Mouse (Mus musculus): Measurements from ENCODE around the gene Lgmn. TPM values are rescaled to one million over a fixed set of nuclear protein-coding genes. Genes with fewer than 3 reads are reported as not detected.
A peak's percentile ranks its signal among the peaks of the same experiment; 100 is the strongest.

The Lgmn gene
- polyA plus RNA-seq, 1 experiment from 2014 or later, result 120 TPM

- Histone ChIP-seq H3K27me3 (no peaks in the 10 kb centered on the region), H3K4me3 (replicated peaks) (no peak overlapping the region), H3K9me3 (replicated peaks) (no peaks in the 10 kb centered on the region), H3K4me2 (no peak overlapping the region), H3K27ac (no peak overlapping the region), H3K9ac (no peak overlapping the region), H3K36me3 (peaks cover 56% of the 10 kb centered on the region), H3K4me1 (no peaks in the 10 kb centered on the region)
- peak; percentile 67 for ATAC-seq (replicated peaks; ENCODE audit: low FRiP score)
- 52% methylated on average over 16 of the region's 16 CpGs for WGBS
Observed at GRCm38 (mm10) chr12:102387219-102387917, 52.2 kb downstream of the Lgmn start.

- Histone ChIP-seq H3K27me3 (no peaks in the 10 kb centered on the region), H3K4me3 (replicated peaks) (no peak overlapping the region), H3K4me2 (no peak overlapping the region), H3K27ac (no peak overlapping the region), H3K4me1 (no peaks in the 10 kb centered on the region), H3K36me3 (peaks cover 42% of the 10 kb centered on the region), H3K9ac (no peak overlapping the region), H3K9me3 (replicated peaks) (no peaks in the 10 kb centered on the region)
- WGBS, result 26% methylated on average over 3 of the region's 3 CpGs
- ATAC-seq (replicated peaks; ENCODE audit: low FRiP score), result no peak
Observed at GRCm38 (mm10) chr12:102384819-102385218, 54.8 kb downstream of the Lgmn start.

GRCm38 (mm10) chr12:102383288-102383687, 56.3 kb downstream of the Lgmn start:
- H3K9me3 ChIP-seq (replicated peaks), result no peaks in the 10 kb centered on the region
- H3K4me3 ChIP-seq (replicated peaks), result no peak overlapping the region
- H3K36me3 ChIP-seq, result peaks cover 34% of the 10 kb centered on the region
- H3K4me1 ChIP-seq, result no peaks in the 10 kb centered on the region
- H3K27ac ChIP-seq, result no peak overlapping the region
- 86% methylated on average over 9 of the region's 9 CpGs for WGBS
- ATAC-seq (replicated peaks; ENCODE audit: low FRiP score), result no peak
- no peak overlapping the region for H3K4me2 ChIP-seq
- no peak overlapping the region for H3K9ac ChIP-seq
- H3K27me3 ChIP-seq, result no peaks in the 10 kb centered on the region

- Histone ChIP-seq H3K4me2 (no peak overlapping the region), H3K27me3 (no peaks in the 10 kb centered on the region), H3K36me3 (peaks cover 29% of the 10 kb centered on the region), H3K4me3 (replicated peaks) (no peak overlapping the region), H3K9me3 (replicated peaks) (no peaks in the 10 kb centered on the region), H3K9ac (no peak overlapping the region), H3K4me1 (no peaks in the 10 kb centered on the region), H3K27ac (no peak overlapping the region)
- 78% methylated on average over 8 of the region's 8 CpGs for WGBS
- ATAC-seq (replicated peaks; ENCODE audit: low FRiP score), result no peak
Observed at GRCm38 (mm10) chr12:102382180-102382579, 57.4 kb downstream of the Lgmn start.

GRCm38 (mm10) chr12:102372322-102372721, 67.3 kb downstream of the Lgmn start:
- H3K4me1 ChIP-seq, result peaks cover 23% of the 10 kb centered on the region
- 77% methylated on average over 3 of the region's 3 CpGs for WGBS
- H3K27me3 ChIP-seq, result no peaks in the 10 kb centered on the region
- H3K4me2 ChIP-seq, result no peak overlapping the region
- H3K9me3 ChIP-seq (replicated peaks), result no peaks in the 10 kb centered on the region
- H3K36me3 ChIP-seq, result peaks cover 47% of the 10 kb centered on the region; the same call in 1 of the 2 replicates
- no peak overlapping the region for H3K4me3 ChIP-seq (replicated peaks)
- ATAC-seq (replicated peaks; ENCODE audit: low FRiP score), result no peak
- no peak overlapping the region for H3K9ac ChIP-seq
- no peak overlapping the region for H3K27ac ChIP-seq

- no peak overlapping the region for H3K4me3 ChIP-seq (replicated peaks)
- 76% methylated on average over 4 of the region's 4 CpGs for WGBS
Observed at GRCm38 (mm10) chr12:102370931-102371500, 68.6 kb downstream of the Lgmn start.

GRCm38 (mm10) chr12:102369488-102370235, 70.0 kb downstream of the Lgmn start:
- no peak for ATAC-seq (replicated peaks; ENCODE audit: low FRiP score)
- Histone ChIP-seq H3K36me3 (peaks cover 34% of the 10 kb centered on the region; the same call in 1 of the 2 replicates), H3K4me1 (peaks cover 23% of the 10 kb centered on the region), H3K4me2 (no peak overlapping the region), H3K27ac (no peak overlapping the region), H3K9me3 (replicated peaks) (no peaks in the 10 kb centered on the region), H3K4me3 (replicated peaks) (no peak overlapping the region), H3K9ac (no peak overlapping the region), H3K27me3 (no peaks in the 10 kb centered on the region)
- WGBS, result 69% methylated on average over 22 of the region's 22 CpGs

More at GRCm38 (mm10) chr12:102370931-102371500, 68.6 kb downstream of the Lgmn start:
- Histone ChIP-seq H3K36me3 (peaks cover 43% of the 10 kb centered on the region; the same call in 1 of the 2 replicates), H3K4me2 (no peak overlapping the region), H3K27me3 (no peaks in the 10 kb centered on the region), H3K9ac (no peak overlapping the region), H3K27ac (no peak overlapping the region), H3K4me1 (peaks cover 23% of the 10 kb centered on the region), H3K9me3 (replicated peaks) (no peaks in the 10 kb centered on the region)
- ATAC-seq (replicated peaks; ENCODE audit: low FRiP score), result no peak

- Histone ChIP-seq H3K36me3 (peaks cover 26% of the 10 kb centered on the region; the same call in 1 of the 2 replicates), H3K27me3 (no peaks in the 10 kb centered on the region), H3K9me3 (replicated peaks) (no peaks in the 10 kb centered on the region), H3K9ac (no peak overlapping the region), H3K4me3 (replicated peaks) (no peak overlapping the region), H3K4me1 (peaks cover 23% of the 10 kb centered on the region), H3K4me2 (no peak overlapping the region), H3K27ac (no peak overlapping the region)
- 0 out of 2 replicates have a peak, but pooled peaks have one; percentile 61 for ATAC-seq (replicated peaks; ENCODE audit: low FRiP score)
- 72% methylated on average over 14 of the region's 14 CpGs for WGBS
Observed at GRCm38 (mm10) chr12:102368556-102368955, 71.1 kb downstream of the Lgmn start.

- Histone ChIP-seq H3K36me3 (peaks cover 25% of the 10 kb centered on the region; the same call in 1 of the 2 replicates), H3K27ac (no peak overlapping the region), H3K27me3 (no peaks in the 10 kb centered on the region), H3K4me3 (replicated peaks) (no peak overlapping the region), H3K4me2 (no peak overlapping the region), H3K4me1 (peaks cover 23% of the 10 kb centered on the region), H3K9ac (no peak overlapping the region), H3K9me3 (replicated peaks) (no peaks in the 10 kb centered on the region)
- ATAC-seq (replicated peaks; ENCODE audit: low FRiP score), result no peak
- 70% methylated on average over 7 of the region's 7 CpGs for WGBS
Observed at GRCm38 (mm10) chr12:102368066-102368465, 71.5 kb downstream of the Lgmn start.

GRCm38 (mm10) chr12:102367075-102367474, 72.5 kb downstream of the Lgmn start:
- ATAC-seq (replicated peaks; ENCODE audit: low FRiP score), result no peak
- Histone ChIP-seq H3K9me3 (replicated peaks) (no peaks in the 10 kb centered on the region), H3K36me3 (peaks cover 25% of the 10 kb centered on the region; the same call in 1 of the 2 replicates), H3K4me2 (no peak overlapping the region), H3K9ac (no peak overlapping the region), H3K4me3 (replicated peaks) (no peak overlapping the region), H3K4me1 (peaks cover 23% of the 10 kb centered on the region), H3K27me3 (no peaks in the 10 kb centered on the region), H3K27ac (no peak overlapping the region)
- WGBS, result 76% methylated on average over 3 of the region's 3 CpGs

GRCm38 (mm10) chr12:102366126-102366816, 73.3 kb downstream of the Lgmn start:
- no peak overlapping the region for H3K4me2 ChIP-seq
- no peak overlapping the region for H3K4me3 ChIP-seq (replicated peaks)
- H3K4me1 ChIP-seq, result peaks cover 23% of the 10 kb centered on the region
- no peak overlapping the region for H3K27ac ChIP-seq
- 95% methylated on average over 9 of the region's 9 CpGs for WGBS
- ATAC-seq (replicated peaks; ENCODE audit: low FRiP score), result no peak
- no peaks in the 10 kb centered on the region for H3K9me3 ChIP-seq (replicated peaks)
- H3K9ac ChIP-seq, result no peak overlapping the region
- H3K36me3 ChIP-seq, result peaks cover 24% of the 10 kb centered on the region
- H3K27me3 ChIP-seq, result no peaks in the 10 kb centered on the region

All from kidney, embryonic 15.5 days (tissue).